Mouse (Mus musculus) C2C12 (cell line): ENCODE data around the gene Ankfn1. TPM values are rescaled to one million over a fixed set of nuclear protein-coding genes. Genes with fewer than 3 reads are reported as not detected.

ENCODE experiments used
- H3K27me3 ChIP-seq: one replicate; pipeline ENCODE4 v1.6.1; 2011; ENCODE audit not compliant: control insufficient read depth, insufficient read depth, insufficient read length
- H3K36me3 ChIP-seq: one replicate; pipeline ENCODE4 v1.6.1; 2011; ENCODE audit not compliant: control insufficient read depth, insufficient read depth
- H3K4me3 ChIP-seq: one replicate; pipeline ENCODE4 v1.5.1; 2011; ENCODE audit warnings: mild to moderate bottlenecking, control low read depth; ENCODE audit not compliant: poor library complexity, insufficient read depth, severe bottlenecking
- H3K79me2 ChIP-seq: one replicate; pipeline ENCODE4 v1.6.1; 2011; ENCODE audit not compliant: control insufficient read depth, insufficient read depth
- H3K79me3 ChIP-seq: one replicate; pipeline ENCODE4 v1.6.1; 2011; ENCODE audit warnings: low read depth, control low read depth
- H3ac ChIP-seq: one replicate; pipeline ENCODE3; 2011; ENCODE audit warnings: low read depth; ENCODE audit not compliant: control insufficient read depth, insufficient read length
- CEBPB ChIP-seq: IDR thresholded peaks from one replicate; pipeline ENCODE4 v1.6.1; 2011; ENCODE audit warnings: low read depth, mild to moderate bottlenecking, control low read depth, moderate library complexity
- CTCF ChIP-seq: IDR thresholded peaks from one replicate; pipeline ENCODE4 v1.5.1; 2011; ENCODE audit not compliant: control insufficient read depth, insufficient read depth, insufficient read length
- FOSL1 ChIP-seq: IDR thresholded peaks from one replicate; pipeline ENCODE4 v1.8.0; 2011; ENCODE audit warnings: mild to moderate bottlenecking, low read length; ENCODE audit not compliant: poor library complexity, insufficient read depth, severe bottlenecking
- MAX ChIP-seq: IDR thresholded peaks from one replicate; pipeline ENCODE4 v1.6.1; 2011; ENCODE audit warnings: mild to moderate bottlenecking, control low read depth
- MYOD1 ChIP-seq: IDR thresholded peaks from one replicate; pipeline ENCODE4 v1.6.1; 2011; ENCODE audit warnings: low read depth; ENCODE audit not compliant: control insufficient read depth, insufficient read length
- MYOG ChIP-seq: IDR thresholded peaks from one replicate; pipeline ENCODE4 v1.6.1; 2011; ENCODE audit not compliant: control insufficient read depth, insufficient read length; ENCODE audit errors: extremely low read depth
- USF1 ChIP-seq: IDR thresholded peaks from one replicate; pipeline ENCODE4 v1.6.1; 2011; ENCODE audit warnings: low read depth, mild to moderate bottlenecking, control low read depth, moderate library complexity
- polyA plus RNA-seq: library from polyadenylated mRNA; unstranded; fragments of >200 nt; fragmentation: generic; extraction: Trizol; gene quantifications from one replicate; pipeline ENCODE4 v1.2.1, GENCODE M21; 2012; ENCODE audit warnings: missing spikeins

Gene Ankfn1
- polyA plus RNA-seq, 1 experiment: not detected

- no peak overlapping the region for H3ac ChIP-seq
- no peak for TF ChIP-seq MAX
- TF ChIP-seq USF1: no peak
- TF ChIP-seq CEBPB: no peak
- no peak for TF ChIP-seq MYOG
- TF ChIP-seq CTCF: no peak
- no peak for TF ChIP-seq FOSL1
Observed at GRCm38 (mm10) chr11:89450406-89450805, 327.0 kb downstream of the Ankfn1 start.

GRCm38 (mm10) chr11:89448986-89449385, 328.5 kb downstream of the Ankfn1 start:
- H3K27me3 ChIP-seq: no peaks in the 10 kb centered on the region

More at GRCm38 (mm10) chr11:89450406-89450805, 327.0 kb downstream of the Ankfn1 start:
- H3K79me3 ChIP-seq: no peaks in the 10 kb centered on the region
- H3K4me3 ChIP-seq: no peak overlapping the region
- no peaks in the 10 kb centered on the region for H3K36me3 ChIP-seq
- H3K27me3 ChIP-seq: no peaks in the 10 kb centered on the region
- no peaks in the 10 kb centered on the region for H3K79me2 ChIP-seq

GRCm38 (mm10) chr11:89447477-89447876, 330.0 kb downstream of the Ankfn1 start:
- Histone ChIP-seq H3K79me3 (no peaks in the 10 kb centered on the region), H3K4me3 (no peak overlapping the region), H3ac (no peak overlapping the region), H3K36me3 (no peaks in the 10 kb centered on the region), H3K79me2 (no peaks in the 10 kb centered on the region), H3K27me3 (no peaks in the 10 kb centered on the region)
- no peak for TF ChIP-seq USF1
- no peak for TF ChIP-seq MYOD1
- no peak for TF ChIP-seq CTCF
- TF ChIP-seq MYOG: no peak
- TF ChIP-seq MAX: no peak
- no peak for TF ChIP-seq CEBPB
- no peak for TF ChIP-seq FOSL1

More at GRCm38 (mm10) chr11:89448986-89449385, 328.5 kb downstream of the Ankfn1 start:
- no peaks in the 10 kb centered on the region for H3K36me3 ChIP-seq
- H3ac ChIP-seq: no peak overlapping the region
- no peaks in the 10 kb centered on the region for H3K79me3 ChIP-seq
- no peak for TF ChIP-seq MAX
- no peak for TF ChIP-seq MYOD1
- no peak for TF ChIP-seq FOSL1
- no peak for TF ChIP-seq MYOG
- no peak for TF ChIP-seq CTCF
- TF ChIP-seq CEBPB: no peak
- no peak for TF ChIP-seq USF1
- H3K79me2 ChIP-seq: no peaks in the 10 kb centered on the region
- no peak overlapping the region for H3K4me3 ChIP-seq

- Histone ChIP-seq H3K79me3 (no peaks in the 10 kb centered on the region), H3K36me3 (no peaks in the 10 kb centered on the region), H3K4me3 (no peak overlapping the region), H3K27me3 (no peaks in the 10 kb centered on the region), H3K79me2 (no peaks in the 10 kb centered on the region), H3ac (no peak overlapping the region)
- TF ChIP-seq USF1: no peak
- no peak for TF ChIP-seq MAX
- no peak for TF ChIP-seq MYOD1
- no peak for TF ChIP-seq CTCF
- no peak for TF ChIP-seq FOSL1
- TF ChIP-seq MYOG: no peak
- no peak for TF ChIP-seq CEBPB
Observed at GRCm38 (mm10) chr11:89440566-89440965, 336.9 kb downstream of the Ankfn1 start.

GRCm38 (mm10) chr11:89424358-89424757, 353.1 kb downstream of the Ankfn1 start:
- no peak overlapping the region for H3K4me3 ChIP-seq
- no peaks in the 10 kb centered on the region for H3K79me2 ChIP-seq
- TF ChIP-seq MAX (no peak), FOSL1 (no peak)
- H3K79me3 ChIP-seq: no peaks in the 10 kb centered on the region
- no peaks in the 10 kb centered on the region for H3K36me3 ChIP-seq
- H3ac ChIP-seq: no peak overlapping the region
- H3K27me3 ChIP-seq: no peaks in the 10 kb centered on the region

GRCm38 (mm10) chr11:89422637-89423036, 354.8 kb downstream of the Ankfn1 start:
- H3K27me3 ChIP-seq: no peaks in the 10 kb centered on the region
- H3K79me2 ChIP-seq: no peaks in the 10 kb centered on the region
- no peaks in the 10 kb centered on the region for H3K36me3 ChIP-seq
- H3K79me3 ChIP-seq: no peaks in the 10 kb centered on the region
- H3K4me3 ChIP-seq: no peak overlapping the region
- H3ac ChIP-seq: no peak overlapping the region
- TF ChIP-seq FOSL1: no peak
